15 mouse cellular contexts compared by ENCODE assay signal in genomic region chr13:76014511-76014910, GRCm38 (mm10). TPM values are rescaled to one million over a fixed set of nuclear protein-coding genes. Genes with fewer than 3 reads are reported as not detected.
"Had no signal": no experiment of that assay in that cellular context is flagged by ENCODE, and none has a peak within 500 bp of the region (broad histone marks: within the 10 kb centered on the region; RNA-seq: fewer than 3 reads in every experiment).

No protein-coding gene starts in this region.

- H3K27ac ChIP-seq: layer of hippocampus, adult 2 months; limb, embryonic 15.5 days; midbrain, embryonic 10.5 days; neural tube, embryonic 15.5 days; stomach, postnatal 0 days had no signal

- DNase-seq: kidney, adult 18-20 months; kidney, postnatal 10 days; kidney, postnatal 4 days; lung, embryonic 14.5 days; lung, postnatal 10 days; lung, postnatal 4 days; midbrain, embryonic 14.5 days; right cerebral cortex, adult 18-20 months; thymus, postnatal 4 days had no signal

- H3K9ac ChIP-seq: limb, embryonic 15.5 days; lung, embryonic 14.5 days; neural tube, embryonic 15.5 days had no signal

- H3K36me3 ChIP-seq: limb, embryonic 15.5 days; midbrain, embryonic 10.5 days; neural tube, embryonic 15.5 days had no signal

- H3K4me2 ChIP-seq: limb, embryonic 15.5 days; lung, embryonic 14.5 days; neural tube, embryonic 15.5 days had no signal

- H3K4me3 ChIP-seq: layer of hippocampus, adult 2 months; limb, embryonic 15.5 days; midbrain, embryonic 10.5 days; myocyte; neural tube, embryonic 15.5 days had no signal

- H3K9me3 ChIP-seq: limb, embryonic 15.5 days; midbrain, embryonic 10.5 days; neural tube, embryonic 15.5 days had no signal

- H3K27me3 ChIP-seq: limb, embryonic 15.5 days; neural tube, embryonic 15.5 days had no signal

RNA-seq across cellular contexts. Expression of gene Gpr150, which starts 42.3 kb away (rescaled TPM):
- polyA plus RNA-seq: myocyte had no signal
